Mouse (Mus musculus): ENCODE results near the gene Znrf1.
A peak's percentile ranks its signal among the peaks of the same experiment; 100 is the strongest.
"Not testable (repeated sequence)": the region's sequence is repeated elsewhere in the genome, so short reads cannot be mapped to it uniquely, and the experiment has no call there.

Gene Znrf1

GRCm38 (mm10) chr8:111536031-111536977, at the start of gene Znrf1:
Znrf1 (plus strand) TSS chr8:111536097.
- DNase-seq (ENCODE audit: low read depth, low spot score): peak; percentile 68

DNA sequence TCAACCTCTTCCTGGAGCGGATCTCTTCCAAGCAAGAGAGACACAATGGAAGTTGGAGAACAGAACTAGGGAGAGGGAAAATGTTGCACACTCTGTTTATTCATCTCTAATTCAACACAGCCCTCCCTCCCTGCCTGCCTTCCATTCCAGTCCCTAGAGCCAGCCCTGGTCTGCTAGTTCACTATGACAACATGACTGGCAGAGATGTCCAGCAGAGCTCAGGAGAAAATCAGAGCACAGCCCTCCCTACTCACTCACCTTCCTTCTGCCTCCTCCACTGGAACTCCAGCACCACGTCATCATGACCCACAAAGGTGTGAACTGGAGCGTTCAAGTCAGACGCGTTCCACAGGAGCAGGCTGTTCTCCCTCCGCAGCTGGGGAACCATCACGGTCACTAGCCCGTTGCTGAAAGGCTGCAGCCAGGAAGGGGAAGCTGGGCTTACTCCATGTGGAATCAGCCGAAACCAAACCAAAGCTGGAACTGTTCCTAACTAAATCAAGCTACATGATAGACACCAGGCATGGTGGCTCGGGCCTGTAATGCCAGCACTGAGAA, 45.8 kb upstream of the Znrf1 start:
- no peak for DNase-seq (ENCODE audit: low read depth, low spot score)

DNA sequence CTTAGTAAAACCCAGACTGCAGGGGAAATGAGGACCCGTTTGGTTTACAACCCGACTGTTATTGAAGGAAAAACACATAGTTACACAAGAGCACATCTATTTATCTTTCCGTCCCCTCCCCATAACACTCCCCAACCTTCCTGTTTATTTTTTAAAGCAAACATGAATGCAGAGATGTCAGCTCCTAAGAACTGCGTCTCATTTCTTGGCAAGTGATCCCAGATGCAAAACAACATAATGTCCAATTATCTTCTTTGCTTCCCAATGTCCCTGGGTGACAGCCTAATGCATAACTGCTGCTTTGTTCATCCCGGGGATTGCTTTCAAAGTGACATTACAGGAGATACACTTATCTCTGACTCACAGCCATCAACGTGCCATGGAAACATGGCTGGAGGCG, 44.7 kb upstream of the Znrf1 start:
- no peak for DNase-seq (ENCODE audit: low read depth, low spot score)

DNA sequence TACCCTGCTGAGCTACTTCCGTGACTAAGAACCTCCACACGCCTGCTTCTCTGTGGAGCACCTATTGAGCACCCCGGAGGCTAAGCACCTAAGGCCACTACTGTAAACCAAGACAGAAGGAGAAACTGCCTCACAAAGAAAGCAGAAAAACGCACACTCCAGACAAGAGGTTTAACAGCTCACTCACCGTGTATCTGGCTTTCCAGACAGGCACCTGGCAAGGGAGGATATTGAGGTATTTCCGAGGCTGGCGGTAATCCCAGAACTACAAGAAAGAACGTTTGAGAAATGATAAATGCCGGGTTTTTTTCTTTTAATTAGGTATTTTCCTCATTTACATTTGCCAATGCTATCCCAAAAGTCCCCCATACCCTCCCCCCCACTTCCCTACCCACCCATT, 43.4 kb upstream of the Znrf1 start:
- DNase-seq (ENCODE audit: low read depth, low spot score): no peak

- DNase-seq (ENCODE audit: low read depth, low spot score): no peak
These were observed 42.7 kb upstream of the Znrf1 start for GRCm38 (mm10) chr8:111493176-111493575.

DNA sequence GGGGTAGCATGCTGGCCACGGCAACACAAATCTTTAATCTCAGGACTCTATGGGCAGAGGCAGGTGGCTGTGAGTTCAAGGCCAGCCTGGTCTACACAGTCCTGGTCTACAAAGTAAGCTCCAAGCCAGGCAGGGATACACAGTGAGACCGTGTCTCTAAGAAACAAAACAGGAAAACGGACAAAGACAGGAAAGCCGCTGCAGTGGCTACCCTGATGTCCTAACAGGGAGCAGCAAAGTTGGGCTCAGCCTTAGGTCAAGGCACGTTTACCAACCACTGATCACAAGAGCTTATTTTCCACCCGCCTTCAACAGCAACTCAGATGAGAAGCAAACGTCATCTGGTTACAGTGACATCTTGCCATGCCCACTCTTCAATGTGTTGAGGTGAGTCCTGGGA, 39.6 kb upstream of the Znrf1 start:
- DNase-seq (ENCODE audit: low read depth, low spot score): no peak

- DNase-seq (ENCODE audit: low read depth, low spot score): not testable (repeated sequence)
These were observed 37.6 kb upstream of the Znrf1 start for GRCm38 (mm10) chr8:111498249-111498648.

GRCm38 (mm10) chr8:111501724-111502464, 34.0 kb upstream of the Znrf1 start:
- DNase-seq (ENCODE audit: low read depth, low spot score): no peak

DNA sequence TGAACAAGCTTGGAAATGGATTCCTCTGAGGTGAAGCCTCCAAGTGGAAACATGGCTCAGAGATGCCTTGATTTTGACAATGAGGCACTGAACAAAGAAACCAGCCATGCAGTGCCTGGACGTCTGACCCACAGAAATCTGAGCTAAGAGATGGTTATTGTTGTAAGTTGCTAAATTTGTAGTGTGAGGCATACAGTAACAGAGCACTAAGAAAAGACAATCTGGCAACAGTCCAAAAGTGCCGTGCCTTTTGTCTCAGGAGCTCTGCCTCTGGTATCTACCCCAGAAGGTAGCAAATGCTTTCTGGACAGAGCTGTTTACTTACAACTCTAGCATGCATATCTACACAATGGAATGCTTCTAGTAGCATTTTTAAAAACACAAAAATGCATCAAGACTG, 27.3 kb upstream of the Znrf1 start:
- DNase-seq (ENCODE audit: low read depth, low spot score): no peak

- no peak for DNase-seq (ENCODE audit: low read depth, low spot score)
These were observed 26.6 kb upstream of the Znrf1 start for GRCm38 (mm10) chr8:111509278-111509677.

DNA sequence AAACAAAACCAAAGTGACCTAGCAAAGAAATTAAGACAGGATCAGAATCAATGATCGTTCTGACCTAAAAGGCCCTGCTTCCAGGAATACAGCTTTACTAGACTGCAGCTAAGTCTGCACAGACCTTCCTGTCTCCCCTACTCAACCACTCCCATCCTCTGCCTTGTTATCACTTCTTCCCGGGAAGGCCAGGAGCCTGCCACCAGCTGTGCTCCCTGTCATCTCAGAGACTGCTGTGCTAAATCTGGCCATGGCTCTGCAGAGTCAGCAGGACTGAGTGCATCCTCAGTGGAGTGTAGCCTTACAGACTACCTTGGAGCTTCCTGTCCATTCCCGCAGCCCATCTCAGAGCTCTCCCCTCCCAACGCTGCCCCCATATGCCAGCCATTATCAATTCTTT, 25.5 kb upstream of the Znrf1 start:
- no peak for DNase-seq (ENCODE audit: low read depth, low spot score)

DNA sequence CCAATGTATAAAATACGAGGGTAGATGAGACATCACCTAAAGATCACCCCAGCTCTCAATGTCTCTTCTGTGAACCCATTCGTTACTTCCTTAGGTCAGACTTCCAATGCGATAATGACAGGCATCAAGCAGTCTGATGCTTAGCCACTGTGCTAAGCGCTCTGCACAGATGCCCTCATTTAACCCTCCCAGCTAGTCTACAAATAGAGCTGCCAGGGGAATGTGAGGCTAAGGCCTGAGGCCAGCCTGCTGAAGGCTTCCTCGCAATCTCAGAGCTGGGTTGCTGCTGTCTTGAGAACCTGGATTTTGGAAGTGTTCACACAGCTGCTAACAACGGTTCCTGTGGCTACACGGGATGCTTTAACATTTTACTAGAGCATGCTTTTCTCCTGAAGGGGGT, 23.0 kb upstream of the Znrf1 start:
- DNase-seq (ENCODE audit: low read depth, low spot score): peak; percentile 62

DNA sequence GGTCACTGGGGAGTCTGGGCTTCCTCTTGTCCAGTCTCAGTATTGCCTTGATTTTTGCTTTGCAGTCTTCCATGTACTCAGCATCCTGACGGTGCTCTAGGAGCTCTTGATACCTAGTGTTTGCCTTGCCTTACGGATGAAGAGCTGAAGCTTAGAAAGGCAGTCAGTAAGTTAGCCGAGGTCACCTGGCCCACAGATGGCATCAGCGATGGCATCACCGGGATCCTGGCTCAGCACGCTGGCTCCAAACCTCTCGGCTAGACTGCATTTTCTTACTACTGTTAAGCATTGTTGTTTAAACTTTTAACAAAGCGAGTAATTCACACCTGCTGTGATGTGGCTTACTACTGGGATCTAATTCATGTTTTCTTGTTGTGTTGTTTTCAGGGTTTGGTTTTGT, 22.5 kb upstream of the Znrf1 start:
- DNase-seq (ENCODE audit: low read depth, low spot score): no peak

GRCm38 (mm10) chr8:111516451-111517035, 19.4 kb upstream of the Znrf1 start:
- no peak for DNase-seq (ENCODE audit: low read depth, low spot score)

- DNase-seq (ENCODE audit: low read depth, low spot score): no peak
These were observed 18.4 kb upstream of the Znrf1 start for GRCm38 (mm10) chr8:111517466-111517865.

GRCm38 (mm10) chr8:111521713-111522429, 14.0 kb upstream of the Znrf1 start, which contains the start of gene Wdr59:
Wdr59 (minus strand) TSS chr8:111522092.
- DNase-seq (ENCODE audit: low read depth, low spot score): peak; percentile 97

DNA sequence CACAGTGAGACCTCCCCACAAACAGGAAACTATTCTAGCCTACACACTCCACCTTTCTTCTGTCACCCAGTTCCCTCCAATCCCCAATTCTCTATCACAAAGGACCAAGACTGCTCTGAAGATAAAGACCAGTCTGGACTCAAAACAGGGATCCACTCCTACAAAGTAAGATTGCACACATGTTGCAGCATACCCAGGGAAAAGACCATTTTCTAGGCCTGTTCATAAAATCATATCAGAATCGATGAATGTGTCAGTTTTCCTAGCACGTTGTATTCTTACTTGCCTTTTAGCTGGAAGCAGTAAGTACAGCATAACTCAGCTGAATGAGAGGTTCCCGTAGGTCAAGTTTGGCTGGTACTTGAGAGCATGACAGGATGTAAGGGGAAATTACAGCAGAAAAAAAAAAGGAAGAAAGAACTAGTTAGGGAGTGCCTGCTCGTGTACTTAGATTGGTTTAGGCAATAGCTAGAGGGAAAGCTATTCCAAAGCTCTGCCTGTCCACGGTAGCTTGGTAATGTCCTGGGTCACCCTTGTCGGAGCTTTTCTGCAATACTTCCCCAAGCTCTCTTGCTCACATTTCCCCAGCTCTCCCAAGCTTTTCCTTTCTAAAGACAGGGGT, 9.4 kb upstream of the Znrf1 start:
- DNase-seq (ENCODE audit: low read depth, low spot score): no peak

DNA sequence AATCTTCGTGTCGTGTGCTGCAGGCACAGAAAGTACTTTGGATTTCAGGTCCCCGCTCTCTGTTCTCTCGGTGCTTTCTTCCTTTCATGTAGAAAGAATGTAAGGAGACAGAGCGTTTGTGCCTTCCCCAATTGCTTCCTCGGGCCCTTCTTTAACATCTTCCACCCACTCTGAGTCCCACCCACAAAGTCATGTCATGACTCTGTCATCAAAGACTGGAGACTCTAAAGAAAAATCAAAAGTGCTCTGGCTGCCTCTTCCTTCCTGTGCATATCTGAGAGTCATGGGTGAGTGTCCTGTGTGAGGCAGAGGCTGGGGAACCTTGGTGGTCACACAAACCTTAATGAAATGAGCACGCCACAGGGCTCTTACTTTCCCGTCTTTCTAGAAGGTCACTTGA, 8.7 kb upstream of the Znrf1 start:
- no peak for DNase-seq (ENCODE audit: low read depth, low spot score)

DNA sequence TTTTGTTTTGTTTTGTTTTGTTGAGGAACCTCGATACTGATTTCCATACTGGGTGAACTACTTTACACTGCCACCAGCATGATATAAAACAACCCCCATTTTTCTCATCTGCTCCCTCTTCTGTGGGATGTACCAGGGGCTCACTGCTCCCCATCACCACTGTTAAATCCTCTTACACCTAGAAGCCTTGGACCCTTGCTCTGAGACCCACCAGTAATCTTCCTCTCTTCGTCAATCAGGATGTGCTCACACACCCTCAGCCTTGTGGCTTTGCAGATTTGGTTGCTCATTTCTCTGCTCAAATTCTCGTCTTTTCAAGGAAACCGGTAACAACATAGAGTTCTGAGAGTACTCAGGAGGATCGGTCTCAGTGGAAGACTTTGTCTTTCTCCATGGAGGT, 7.8 kb upstream of the Znrf1 start:
- DNase-seq (ENCODE audit: low read depth, low spot score): no peak

DNA sequence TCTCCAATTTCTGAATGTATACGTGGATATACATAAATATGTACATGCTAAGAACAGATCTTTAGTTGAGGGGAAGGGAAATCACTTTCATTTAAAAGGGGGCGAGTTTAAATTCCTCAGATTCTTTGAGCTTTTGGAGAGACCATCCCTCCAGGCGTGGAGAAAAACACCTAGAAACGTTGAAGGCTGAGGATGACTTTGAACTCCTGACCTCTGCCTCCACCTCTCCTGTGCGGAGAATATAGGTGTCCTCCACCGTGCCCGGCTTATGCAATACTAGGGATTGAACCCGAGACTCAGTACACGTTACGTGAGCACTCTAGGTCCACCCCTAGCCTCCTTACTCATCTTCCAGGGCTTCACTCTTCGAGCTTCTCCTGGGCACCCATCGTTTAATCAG, 4.7 kb upstream of the Znrf1 start:
- no peak for DNase-seq (ENCODE audit: low read depth, low spot score)

GRCm38 (mm10) chr8:111531621-111532020, 4.3 kb upstream of the Znrf1 start:
- DNase-seq (ENCODE audit: low read depth, low spot score): no peak

Data from skeletal muscle tissue, adult 2 months (tissue).